Mouse (Mus musculus) CH12.LX (cell line): Measurements from ENCODE around the gene Kif3b. TPM values are rescaled to one million over a fixed set of nuclear protein-coding genes. Genes with fewer than 3 reads are reported as not detected.

ENCODE experiments used
- DNase-seq: peaks from one replicate; pipeline ENCODE4 v3.0.0-alpha.2; 2013; ENCODE audit errors: extremely low read depth
- H3K27ac ChIP-seq: 2 replicates; pipeline ENCODE4 v1.5.1; 2012; ENCODE audit warnings: low read depth, mild to moderate bottlenecking, control low read depth, moderate library complexity; ENCODE audit not compliant: insufficient read depth
- H3K27me3 ChIP-seq: replicated peaks from 2 replicates; pipeline ENCODE3; 2012; ENCODE audit warnings: inconsistent platforms
- H3K36me3 ChIP-seq, 2 experiments: replicated peaks in 1 of 2; 2 replicates each; pipeline versions ENCODE3 to v1.6.1; 2012; ENCODE audit warnings: inconsistent platforms in 1 of 2, low read length in 1 of 2, mild to moderate bottlenecking in 1 of 2, mixed read lengths in 1 of 2, moderate library complexity in 1 of 2; ENCODE audit not compliant: control insufficient read depth in 1 of 2, insufficient read depth in 1 of 2
- H3K4me1 ChIP-seq, 2 experiments: 2 replicates each; pipeline ENCODE4 v1.6.1; 2012; ENCODE audit warnings: inconsistent platforms in 1 of 2, moderate library complexity in 1 of 2; ENCODE audit not compliant: insufficient read depth in 2 of 2, control insufficient read depth in 1 of 2
- H3K4me2 ChIP-seq: 2 replicates; pipeline ENCODE4 v1.6.1; 2012; ENCODE audit warnings: low read depth, mild to moderate bottlenecking, control low read depth; ENCODE audit not compliant: poor library complexity, insufficient read depth, severe bottlenecking
- H3K4me3 ChIP-seq, 3 experiments: fragments of 150-350 bp in 1 of 3; sonication (generic) in 1 of 3; replicated peaks in 1 of 3; 2 replicates each; pipeline versions ENCODE3 to v1.5.1; 2011 to 2012; ENCODE audit warnings: low read depth in 2 of 3, low read length in 2 of 3, mild to moderate bottlenecking in 2 of 3, moderate library complexity in 2 of 3, control low read depth in 1 of 3, improper control_type of control experiment in 1 of 3, inconsistent platforms in 1 of 3, mixed read lengths in 1 of 3; ENCODE audit not compliant: poor library complexity in 1 of 3
- H3K79me2 ChIP-seq: replicated peaks from 2 replicates; pipeline ENCODE4 v1.6.1; 2012; ENCODE audit warnings: mild to moderate bottlenecking, moderate library complexity; ENCODE audit not compliant: control insufficient read depth, poor library complexity, insufficient read depth, severe bottlenecking; ENCODE audit errors: extremely low read depth
- H3K9ac ChIP-seq: 2 replicates; pipeline ENCODE4 v1.6.1; 2012; ENCODE audit warnings: low read depth, mild to moderate bottlenecking, control low read depth, moderate library complexity; ENCODE audit not compliant: insufficient read depth
- H3K9me3 ChIP-seq: replicated peaks from 2 replicates; pipeline ENCODE3; 2012; ENCODE audit warnings: low read length, inconsistent platforms, mixed read lengths
- BHLHE40 ChIP-seq: IDR thresholded peaks from 2 replicates; pipeline ENCODE4 v1.6.1; 2011; ENCODE audit warnings: mild to moderate bottlenecking, low read depth, low read length, improper control_type of control experiment
- CHD2 ChIP-seq: IDR thresholded peaks from 2 replicates; pipeline ENCODE4 v1.6.1; 2011; ENCODE audit warnings: low read length, improper control_type of control experiment
- CTCF ChIP-seq, 2 experiments: IDR thresholded peaks in 1 of 2; conservative IDR thresholded peaks in 1 of 2; 2 replicates each; pipeline ENCODE4 v1.5.1; 2011 to 2012; ENCODE audit warnings: low read depth in 2 of 2, low read length in 2 of 2, improper control_type of control experiment in 1 of 2, inconsistent platforms in 1 of 2, mild to moderate bottlenecking in 1 of 2, moderate library complexity in 1 of 2
- HCFC1 ChIP-seq: IDR thresholded peaks from 2 replicates; pipeline ENCODE4 v1.6.1; 2012; ENCODE audit warnings: low read depth, mild to moderate bottlenecking, inconsistent platforms, low read length, improper control_type of control experiment
- IRF4 ChIP-seq: IDR thresholded peaks from 2 replicates; pipeline ENCODE4 v1.6.1; 2014; ENCODE audit warnings: low read depth, mild to moderate bottlenecking, inconsistent platforms, low read length, improper control_type of control experiment
- JUN ChIP-seq: IDR thresholded peaks from 2 replicates; pipeline ENCODE4 v1.6.1; 2011; ENCODE audit warnings: low read depth, mild to moderate bottlenecking, low read length, improper control_type of control experiment, moderate library complexity; ENCODE audit not compliant: insufficient read depth
- MAFK ChIP-seq: IDR thresholded peaks from 2 replicates; pipeline ENCODE4 v1.6.1; 2011; ENCODE audit warnings: low read length, improper control_type of control experiment; ENCODE audit not compliant: insufficient replicate concordance
- MEF2A ChIP-seq: IDR thresholded peaks from 2 replicates; pipeline ENCODE4 v1.6.1; 2014; ENCODE audit warnings: low read depth, mild to moderate bottlenecking, inconsistent platforms, low read length, improper control_type of control experiment, borderline replicate concordance
- MYC ChIP-seq: IDR thresholded peaks from 2 replicates; pipeline ENCODE4 v1.6.1; 2011; ENCODE audit warnings: low read depth, mild to moderate bottlenecking, improper control_type of control experiment, low read length
- POLR2A ChIP-seq: IDR thresholded peaks from 2 replicates; pipeline ENCODE4 v1.6.1; 2011; ENCODE audit warnings: low read depth, mild to moderate bottlenecking, improper control_type of control experiment, low read length
- POLR2AphosphoS2 ChIP-seq: IDR thresholded peaks from 2 replicates; pipeline ENCODE4 v1.6.1; 2011; ENCODE audit warnings: low read depth, low read length, improper control_type of control experiment
- RCOR1 ChIP-seq: conservative IDR thresholded peaks from 2 replicates; pipeline ENCODE4 v1.6.1; 2012; ENCODE audit warnings: low read depth, mild to moderate bottlenecking, inconsistent platforms, low read length, improper control_type of control experiment
- SIN3A ChIP-seq: IDR thresholded peaks from 2 replicates; pipeline ENCODE4 v1.6.1; 2012; ENCODE audit warnings: low read length, improper control_type of control experiment, inconsistent platforms
- TBP ChIP-seq: conservative IDR thresholded peaks from 2 replicates; pipeline ENCODE4 v1.6.1; 2011; ENCODE audit warnings: low read depth, low read length, improper control_type of control experiment
- TCF12 ChIP-seq: IDR thresholded peaks from 2 replicates; pipeline ENCODE4 v1.6.1; 2014; ENCODE audit warnings: low read depth, mild to moderate bottlenecking, inconsistent platforms, low read length, improper control_type of control experiment
- ZC3H11A ChIP-seq: IDR thresholded peaks from 2 replicates; pipeline ENCODE4 v1.6.1; 2012; ENCODE audit warnings: low read depth, mild to moderate bottlenecking, inconsistent platforms, low read length, improper control_type of control experiment
- ZKSCAN1 ChIP-seq: IDR thresholded peaks from 2 replicates; pipeline ENCODE4 v1.6.1; 2012; ENCODE audit warnings: low read depth, inconsistent platforms, low read length, improper control_type of control experiment, borderline replicate concordance
- dilution Hi-C: fragments of 300-500 bp; cut with MboI; formaldehyde crosslinking; loops from 2 replicates; pipeline ENCODE4 v1.14.3; 2020; ENCODE audit warnings: low sequenced_read_pairs; ENCODE audit not compliant: extremely low pct_unique_long_range_greater_than_20kb, extremely low pct_ligation_motif_present
- in situ Hi-C: fragments of 300-500 bp; cut with MboI; formaldehyde crosslinking; loops from 3 replicates; pipeline ENCODE4 v1.14.3; 2019; ENCODE audit warnings: low sequenced_read_pairs, low pct_ligation_motif_present, low pct_unique_long_range_greater_than_20kb, mixed read lengths
- polyA plus RNA-seq: library from polyadenylated mRNA; unstranded; fragments of >175 nt; gene quantifications from 2 replicates; pipeline ENCODE4 v1.2.1, GENCODE M21; 2012; ENCODE audit warnings: low read depth; ENCODE audit not compliant: insufficient read length
- total RNA-seq, 2 experiments: library from RNA; depleted of rRNA; stranded (reverse); fragments of 300-350 nt in 1 of 2; fragments of >200 nt in 1 of 2; gene quantifications; 2 replicates each; pipeline ENCODE4 v1.2.3; 2012 to 2014

Kif3b gene
- total and polyA plus RNA-seq, 3 experiments = 8.5 to 16.5 (median 10.6) TPM

DNA sequence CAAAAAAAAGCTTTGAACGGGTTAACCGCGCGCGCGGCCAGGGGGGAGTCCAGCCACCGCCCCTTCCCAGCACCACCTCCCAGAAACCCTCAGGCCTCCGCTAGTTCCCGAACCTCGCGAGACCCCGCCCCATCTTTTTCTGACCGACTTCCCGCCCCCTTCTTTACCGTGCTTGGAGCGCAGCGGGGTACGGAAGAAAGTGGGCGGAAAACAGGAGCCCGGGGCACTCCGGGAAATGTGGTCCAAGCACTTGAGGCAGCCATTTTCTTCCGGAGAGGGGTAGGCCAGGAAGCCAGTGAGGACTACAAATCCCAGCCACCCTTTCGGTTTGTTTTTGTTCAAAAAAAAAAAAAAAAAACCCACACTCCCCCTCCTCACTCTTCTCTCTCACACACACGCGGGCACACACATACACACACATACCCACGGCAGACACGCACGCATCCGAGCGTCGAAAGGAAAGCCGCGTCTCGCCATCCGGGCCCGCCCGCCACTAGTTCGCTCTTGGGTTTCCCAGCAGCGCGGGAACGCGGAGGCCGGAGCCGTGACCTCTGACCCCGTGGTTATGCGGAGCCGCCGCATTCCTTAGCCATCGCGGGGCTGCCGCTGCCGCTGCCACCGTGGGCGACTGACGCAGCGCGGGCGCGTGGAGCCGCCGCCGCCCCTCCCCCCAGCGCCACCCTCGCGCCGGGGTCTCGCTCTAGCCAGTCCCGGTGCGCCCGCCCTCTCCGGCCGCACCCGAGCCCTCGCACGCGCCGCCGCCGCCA lies 54.4 kb downstream of the Kif3b start, which contains the start of gene Asxl1 (continued):
- TF ChIP-seq ZKSCAN1 = no peak
- TF ChIP-seq IRF4 = peak; percentile 63
- no peak for TF ChIP-seq CTCF (conservative IDR thresholded peaks at IDR 0.05 in 1 of 2, IDR thresholded peaks at IDR 0.05 in 1 of 2; ENCODE audit: low read depth in 2 of 2, low read length in 2 of 2)
- no peak for TF ChIP-seq MAFK
- peak; percentile 97 for TF ChIP-seq HCFC1
- peak; percentile 94 for TF ChIP-seq MYC

DNA sequence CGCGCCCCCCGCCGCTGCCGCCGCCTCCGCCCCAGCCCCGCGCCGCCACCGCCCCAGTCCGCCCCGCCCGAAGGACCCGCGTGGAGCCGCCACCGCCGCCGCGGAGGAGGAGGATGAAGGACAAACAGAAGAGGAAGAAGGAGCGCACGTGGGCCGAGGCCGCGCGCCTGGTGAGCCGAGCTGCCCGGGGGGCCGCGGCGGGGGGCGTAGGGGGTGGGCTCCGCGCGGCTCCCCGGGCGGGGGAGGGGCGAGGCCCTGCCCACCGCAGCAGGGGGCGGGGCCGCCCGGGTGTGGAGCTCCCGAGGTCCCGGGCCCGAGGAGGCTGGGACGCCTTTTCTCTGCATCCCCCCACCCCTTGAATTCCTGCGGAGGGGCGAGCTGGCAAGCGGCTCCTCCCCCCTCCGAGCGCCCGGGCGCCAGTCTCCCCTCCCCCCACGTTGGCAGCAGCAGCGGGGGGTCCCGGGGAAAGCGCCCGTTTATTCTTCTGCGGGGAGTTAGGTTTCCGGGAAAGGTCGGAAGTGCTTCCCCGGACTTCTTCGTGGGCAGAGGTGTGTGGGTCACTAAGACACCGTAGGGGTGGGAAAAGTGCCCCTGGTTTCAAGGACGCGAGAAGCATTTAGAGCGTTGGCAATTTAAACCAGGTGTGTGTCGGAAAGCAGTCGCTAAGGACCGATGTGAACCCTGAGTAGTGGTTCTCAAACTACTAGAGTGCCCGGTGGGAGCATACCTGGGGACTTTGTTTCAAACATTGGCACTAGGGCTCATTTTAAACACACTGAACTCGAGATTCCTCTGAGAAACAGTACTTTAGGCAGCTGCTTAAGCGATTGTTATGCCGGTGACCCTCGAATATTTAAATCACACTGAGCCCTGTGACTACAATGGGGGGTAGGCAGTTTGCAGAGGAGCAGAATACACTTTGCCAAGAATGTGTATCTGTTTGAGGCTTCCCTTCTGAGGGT lies 55.3 kb downstream of the Kif3b start:
- H3K4me1 ChIP-seq = peaks cover 4 to 33% of the 10 kb centered on the region in 2 experiments; a peak in 3 of 4 replicates
- H3K4me3 ChIP-seq = peak overlapping the region; percentile 82 to 94 (median 94)
- peak overlapping the region; percentile 99 for H3K4me2 ChIP-seq
- dilution Hi-C loops = no loop called here
- peak overlapping the region; percentile 87 for H3K27ac ChIP-seq
- H3K79me2 ChIP-seq = peaks cover 52% of the 10 kb centered on the region
- in situ Hi-C loops = no loop called here
- peak; percentile 51 for DNase-seq
- H3K9me3 ChIP-seq = no peaks in the 10 kb centered on the region
- no peak for TF ChIP-seq BHLHE40
- no peak for TF ChIP-seq POLR2AphosphoS2
- TF ChIP-seq SIN3A = peak; percentile 67; the same call in 1 of the 2 replicates
- no peak for TF ChIP-seq TCF12
- no peak for TF ChIP-seq RCOR1
- TF ChIP-seq MEF2A = 0 out of 2 replicates have a peak, but pooled peaks have one; percentile 12
- TF ChIP-seq TBP = 0 out of 2 replicates have a peak, but pooled peaks have one; percentile 16
- TF ChIP-seq CTCF (conservative IDR thresholded peaks at IDR 0.05 in 1 of 2, IDR thresholded peaks at IDR 0.05 in 1 of 2; ENCODE audit: low read depth in 2 of 2, low read length in 2 of 2) = no peak
- TF ChIP-seq IRF4 = 0 out of 2 replicates have a peak, but pooled peaks have one; percentile 26
- TF ChIP-seq CHD2 = peak; percentile 20; the same call in 1 of the 2 replicates
- no peak for TF ChIP-seq MYC
- TF ChIP-seq MAFK = no peak
- TF ChIP-seq ZC3H11A = no peak
- TF ChIP-seq JUN = no peak
- 0 out of 2 replicates have a peak, but pooled peaks have one; percentile 15 for TF ChIP-seq POLR2A
- no peaks in the 10 kb centered on the region for H3K27me3 ChIP-seq
- H3K36me3 ChIP-seq = peaks cover 0 to 7% of the 10 kb centered on the region in 2 experiments
- peak overlapping the region; percentile 98 for H3K9ac ChIP-seq
